Mouse (Mus musculus): ENCODE measurements at regions not wholly inside any gene's neighbourhood (a gene's known extent, or its start where the extent isn't known, plus 50 kb on each side); places are given as distances from the start of the nearest gene placed in this dataset.

DNA sequence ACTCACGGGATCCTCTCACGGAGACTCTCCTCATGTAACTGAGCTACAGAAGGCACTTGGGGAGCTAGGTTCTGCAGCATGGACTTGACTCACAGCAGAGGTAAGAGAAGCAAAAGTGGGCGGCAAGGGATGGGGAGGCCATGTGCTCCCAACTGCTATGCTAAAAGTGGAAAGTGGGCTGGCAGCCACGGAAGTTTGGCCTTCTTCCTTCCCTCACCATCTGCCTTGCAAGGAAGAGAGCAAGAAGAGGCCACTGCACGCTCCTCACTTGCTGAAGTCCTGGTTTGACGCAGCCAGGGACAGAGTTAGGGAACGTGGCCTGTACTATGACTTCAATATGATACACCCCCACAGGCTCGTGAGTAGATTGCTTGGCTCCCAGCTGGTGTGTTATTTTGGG is 164.5 kb downstream of the Cyp26b1 start:
- Histone ChIP-seq H3K27me3 (ENCODE audit: control insufficient read depth) (no peaks in the 10 kb centered on the region), H3K9me3 (ENCODE audit: control insufficient read depth, low read length) (no peaks in the 10 kb centered on the region), H3K4me1 (ENCODE audit: control insufficient read depth) (no peaks in the 10 kb centered on the region), H3K4me3 (replicated peaks) (no peak overlapping the region), H3K36me3 (ENCODE audit: control insufficient read depth) (no peaks in the 10 kb centered on the region)
- TF ChIP-seq TAL1 (IDR thresholded peaks at IDR 0.05; ENCODE audit: low read length) (no peak), GATA1 (IDR thresholded peaks at IDR 0.05; ENCODE audit: low read length) (no peak)

GRCm38 (mm10) chr6:84426691-84427090 is 167.0 kb downstream of the Cyp26b1 start:
- Histone ChIP-seq H3K36me3 (ENCODE audit: control insufficient read depth) (no peaks in the 10 kb centered on the region), H3K27me3 (ENCODE audit: control insufficient read depth) (no peaks in the 10 kb centered on the region), H3K4me3 (replicated peaks) (no peak overlapping the region), H3K9me3 (ENCODE audit: control insufficient read depth, low read length) (no peaks in the 10 kb centered on the region), H3K4me1 (ENCODE audit: control insufficient read depth) (no peaks in the 10 kb centered on the region)
- TF ChIP-seq TAL1 (IDR thresholded peaks at IDR 0.05; ENCODE audit: low read length) (no peak), GATA1 (IDR thresholded peaks at IDR 0.05; ENCODE audit: low read length) (no peak)

- Histone ChIP-seq H3K4me3 (replicated peaks) (no peak overlapping the region), H3K27me3 (ENCODE audit: control insufficient read depth) (no peaks in the 10 kb centered on the region), H3K4me1 (ENCODE audit: control insufficient read depth) (no peaks in the 10 kb centered on the region), H3K9me3 (ENCODE audit: control insufficient read depth, low read length) (no peaks in the 10 kb centered on the region), H3K36me3 (ENCODE audit: control insufficient read depth) (no peaks in the 10 kb centered on the region)
- TF ChIP-seq TAL1 (IDR thresholded peaks at IDR 0.05; ENCODE audit: low read length) (no peak), GATA1 (IDR thresholded peaks at IDR 0.05; ENCODE audit: low read length) (no peak)
These were observed 167.9 kb downstream of the Cyp26b1 start for GRCm38 (mm10) chr6:84425823-84426222.

DNA sequence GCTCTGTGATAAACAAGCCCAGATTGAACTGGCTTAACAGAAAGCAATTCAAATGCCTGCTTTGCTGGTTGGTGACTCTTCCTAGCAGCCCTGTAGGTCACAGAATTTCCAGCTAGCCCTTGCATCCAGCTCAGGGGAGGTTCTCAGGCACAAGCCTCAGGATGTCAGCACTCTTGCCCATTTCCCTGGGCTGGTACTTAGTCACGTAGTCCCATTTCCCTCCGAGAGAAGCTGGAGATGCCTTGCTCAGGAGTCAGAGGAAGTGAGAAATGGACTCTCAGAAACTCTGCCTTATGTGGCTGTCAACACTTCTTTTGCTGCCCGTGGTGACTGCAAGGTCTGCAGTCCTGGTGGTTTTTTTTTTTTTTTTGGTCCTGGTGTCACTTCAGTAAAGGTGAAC is 170.8 kb downstream of the Cyp26b1 start:
- Histone ChIP-seq H3K36me3 (ENCODE audit: control insufficient read depth) (no peaks in the 10 kb centered on the region), H3K4me3 (replicated peaks) (no peak overlapping the region), H3K9me3 (ENCODE audit: control insufficient read depth, low read length) (no peaks in the 10 kb centered on the region), H3K27me3 (ENCODE audit: control insufficient read depth) (no peaks in the 10 kb centered on the region), H3K4me1 (ENCODE audit: control insufficient read depth) (no peaks in the 10 kb centered on the region)
- TF ChIP-seq TAL1 (IDR thresholded peaks at IDR 0.05; ENCODE audit: low read length) = no peak
- TF ChIP-seq GATA1 (IDR thresholded peaks at IDR 0.05; ENCODE audit: low read length) = no peak

- Histone ChIP-seq H3K27me3 (ENCODE audit: control insufficient read depth) (no peaks in the 10 kb centered on the region), H3K4me3 (replicated peaks) (no peak overlapping the region), H3K4me1 (ENCODE audit: control insufficient read depth) (no peaks in the 10 kb centered on the region), H3K36me3 (ENCODE audit: control insufficient read depth) (no peaks in the 10 kb centered on the region), H3K9me3 (ENCODE audit: control insufficient read depth, low read length) (no peaks in the 10 kb centered on the region)
- no peak for TF ChIP-seq GATA1 (IDR thresholded peaks at IDR 0.05; ENCODE audit: low read length)
- TF ChIP-seq TAL1 (IDR thresholded peaks at IDR 0.05; ENCODE audit: low read length) = no peak
These were observed 174.0 kb downstream of the Cyp26b1 start for GRCm38 (mm10) chr6:84419691-84420090.

DNA sequence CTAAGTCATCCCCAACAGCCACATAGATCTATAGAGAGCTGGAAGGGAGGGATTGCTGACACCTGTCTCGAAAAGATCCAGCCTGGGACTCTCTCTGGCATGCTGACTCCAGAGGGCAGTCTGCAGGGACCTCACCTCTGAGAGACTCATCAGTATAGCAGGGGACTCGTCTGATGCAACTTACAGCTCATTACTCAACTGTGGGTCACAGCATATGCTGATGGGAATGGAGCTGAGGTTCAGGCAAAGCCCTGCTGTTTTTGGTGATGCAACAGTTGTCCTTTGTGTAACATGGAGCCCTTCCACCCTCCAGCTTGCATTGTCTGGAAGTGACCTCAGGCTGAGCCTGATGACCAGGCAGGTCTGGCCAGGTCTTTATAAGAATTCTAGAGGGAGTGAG is 174.4 kb downstream of the Cyp26b1 start:
- Histone ChIP-seq H3K9me3 (ENCODE audit: control insufficient read depth, low read length) (no peaks in the 10 kb centered on the region), H3K36me3 (ENCODE audit: control insufficient read depth) (no peaks in the 10 kb centered on the region), H3K4me3 (replicated peaks) (no peak overlapping the region), H3K4me1 (ENCODE audit: control insufficient read depth) (no peaks in the 10 kb centered on the region), H3K27me3 (ENCODE audit: control insufficient read depth) (no peaks in the 10 kb centered on the region)
- TF ChIP-seq TAL1 (IDR thresholded peaks at IDR 0.05; ENCODE audit: low read length) (no peak), GATA1 (IDR thresholded peaks at IDR 0.05; ENCODE audit: low read length) (no peak)

- Histone ChIP-seq H3K9me3 (ENCODE audit: control insufficient read depth, low read length) (no peaks in the 10 kb centered on the region), H3K36me3 (ENCODE audit: control insufficient read depth) (no peaks in the 10 kb centered on the region), H3K27me3 (ENCODE audit: control insufficient read depth) (no peaks in the 10 kb centered on the region), H3K4me1 (ENCODE audit: control insufficient read depth) (no peaks in the 10 kb centered on the region), H3K4me3 (replicated peaks) (no peak overlapping the region)
- no peak for TF ChIP-seq GATA1 (IDR thresholded peaks at IDR 0.05; ENCODE audit: low read length)
- no peak for TF ChIP-seq TAL1 (IDR thresholded peaks at IDR 0.05; ENCODE audit: low read length)
These were observed 176.6 kb downstream of the Cyp26b1 start for GRCm38 (mm10) chr6:84416992-84417636.

- Histone ChIP-seq H3K4me3 (replicated peaks) (no peak overlapping the region), H3K9me3 (ENCODE audit: control insufficient read depth, low read length) (no peaks in the 10 kb centered on the region), H3K27me3 (ENCODE audit: control insufficient read depth) (no peaks in the 10 kb centered on the region), H3K36me3 (ENCODE audit: control insufficient read depth) (no peaks in the 10 kb centered on the region), H3K4me1 (ENCODE audit: control insufficient read depth) (no peaks in the 10 kb centered on the region)
- TF ChIP-seq TAL1 (IDR thresholded peaks at IDR 0.05; ENCODE audit: low read length) (no peak), GATA1 (IDR thresholded peaks at IDR 0.05; ENCODE audit: low read length) (no peak)
These were observed 179.3 kb downstream of the Cyp26b1 start for GRCm38 (mm10) chr6:84414400-84414799.

DNA sequence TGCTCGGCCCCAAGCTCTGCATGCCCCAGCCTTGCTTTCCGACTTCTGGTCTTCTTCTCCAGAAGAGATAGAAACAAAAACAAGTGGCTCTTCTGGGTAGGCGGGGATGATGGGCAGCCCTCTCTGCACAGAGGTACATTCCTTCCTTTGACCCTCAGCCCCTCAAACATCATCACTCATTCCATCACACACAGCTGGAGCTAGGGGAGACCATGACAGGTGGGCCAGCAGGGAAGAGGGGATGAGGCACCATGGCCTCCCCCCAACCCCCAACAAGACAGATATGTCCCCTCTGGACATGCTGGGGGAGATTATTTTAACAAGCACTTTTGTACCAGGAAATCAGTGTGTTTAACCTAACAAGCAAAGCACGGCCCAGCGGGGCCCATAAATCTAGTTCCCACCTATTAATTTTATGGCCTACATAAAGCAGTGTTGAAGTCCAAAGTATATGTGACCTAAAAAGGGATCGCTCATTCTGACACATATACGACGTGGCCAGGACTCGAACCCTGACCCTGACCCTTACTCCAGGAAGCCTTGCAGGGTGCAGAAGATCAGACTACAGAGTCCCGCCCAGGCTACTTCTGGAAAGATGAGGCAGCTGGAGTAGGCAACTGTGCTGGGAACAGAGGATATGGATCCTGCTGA is 183.7 kb downstream of the Cyp26b1 start:
- H3K36me3 ChIP-seq (ENCODE audit: control insufficient read depth) = no peaks in the 10 kb centered on the region
- no peaks in the 10 kb centered on the region for H3K4me1 ChIP-seq (ENCODE audit: control insufficient read depth)
- no peaks in the 10 kb centered on the region for H3K9me3 ChIP-seq (ENCODE audit: control insufficient read depth, low read length)
- no peaks in the 10 kb centered on the region; the same call in 1 of the 2 replicates for H3K27me3 ChIP-seq (ENCODE audit: control insufficient read depth)
- H3K4me3 ChIP-seq (replicated peaks) = no peak overlapping the region
- TF ChIP-seq TAL1 (IDR thresholded peaks at IDR 0.05; ENCODE audit: low read length) (no peak), GATA1 (IDR thresholded peaks at IDR 0.05; ENCODE audit: low read length) (no peak)

Measured in erythroblast, embryonic 14.5 days (primary cell).